Mouse (Mus musculus) neural tube, embryonic 12.5 days (tissue): Measurements from ENCODE around the gene Alkbh8. TPM values are rescaled to one million over a fixed set of nuclear protein-coding genes. Genes with fewer than 3 reads are reported as not detected.
"Not testable (repeated sequence)": the region's sequence is repeated elsewhere in the genome, so short reads cannot be mapped to it uniquely, and the experiment has no call there.

Source experiments
- ATAC-seq: fragments of 200-750 bp; cut with Nextera tagmentation; 2 replicates; pipeline ENCODE4 v1.8.0; 2017; ENCODE audit warnings: low read depth, mild to moderate bottlenecking, moderate TSS enrichment, moderate library complexity; ENCODE audit not compliant: low FRiP score
- H3K27ac ChIP-seq: fragments of 300-500 bp; sonication (generic); 2 replicates; pipeline ENCODE4 v1.5.1; 2016
- H3K27me3 ChIP-seq: fragments of 300-500 bp; sonication (generic); replicated peaks from 2 replicates; pipeline ENCODE4 v1.6.1; 2016; ENCODE audit warnings: mild to moderate bottlenecking
- H3K36me3 ChIP-seq: fragments of 300-500 bp; sonication (generic); 2 replicates; pipeline ENCODE4 v1.6.1; 2016; ENCODE audit warnings: mild to moderate bottlenecking
- H3K4me1 ChIP-seq: fragments of 300-500 bp; sonication (generic); 2 replicates; pipeline ENCODE4 v1.6.1; 2016
- H3K4me2 ChIP-seq: fragments of 300-500 bp; sonication (generic); replicated peaks from 2 replicates; pipeline ENCODE4 v1.6.1; 2016; ENCODE audit warnings: mild to moderate bottlenecking
- H3K4me3 ChIP-seq: fragments of 300-500 bp; sonication (generic); 2 replicates; pipeline ENCODE4 v1.5.1; 2016
- H3K9ac ChIP-seq: fragments of 300-500 bp; sonication (generic); 2 replicates; pipeline ENCODE4 v1.6.1; 2016; ENCODE audit warnings: mild to moderate bottlenecking
- H3K9me3 ChIP-seq: fragments of 300-500 bp; sonication (generic); 2 replicates; pipeline ENCODE4 v1.6.1; 2016; ENCODE audit warnings: mild to moderate bottlenecking
- WGBS: fragments of 180-500 bp; shearing (Covaris S2); methylation state at CpG from one replicate; pipeline ENCODE4 v1.1.7; 2016; 5-methylcytosine and 5-hydroxymethylcytosine counted together
- polyA plus RNA-seq: library from polyadenylated mRNA; unstranded; fragments of >200 nt; fragmentation: Nextera tagmentation; extraction: Ambion mirVana; gene quantifications from 2 replicates; pipeline ENCODE4 v1.2.1, GENCODE M21; 2016

Gene Alkbh8
- polyA plus RNA-seq, 1 experiment from 2014 or later: 50.7 TPM

- Histone ChIP-seq H3K9ac (peak within 1 kb of the TSS; percentile 52), H3K4me3 (peak within 1 kb of the TSS; percentile 46), H3K27me3 (no peaks in the 10 kb centered on the region), H3K27ac (no peak within 1 kb of the TSS), H3K4me2 (peak within 1 kb of the TSS; percentile 67), H3K36me3 (no peaks in the 10 kb centered on the region), H3K4me1 (no peaks in the 10 kb centered on the region), H3K9me3 (no peaks in the 10 kb centered on the region)
- ATAC-seq: peak; percentile 93
- WGBS: under 1% methylated on average over 28 of the region's 28 CpGs
These were observed 68.6 kb downstream of the Alkbh8 start, which contains the start of gene Cwf19l2 for GRCm38 (mm10) chr9:3403251-3404208. TSS of gene Cwf19l2 (plus strand) at chr9:3403592.

GRCm38 (mm10) chr9:3404372-3404771, 69.4 kb downstream of the Alkbh8 start:
- H3K4me1 ChIP-seq: no peaks in the 10 kb centered on the region
- H3K36me3 ChIP-seq: no peaks in the 10 kb centered on the region
- peak overlapping the region; percentile 67 for H3K4me2 ChIP-seq
- H3K27me3 ChIP-seq: no peaks in the 10 kb centered on the region
- WGBS: 4% methylated on average over 13 of the region's 13 CpGs
- no peak overlapping the region for H3K27ac ChIP-seq
- H3K4me3 ChIP-seq: peak overlapping the region; percentile 46
- peak overlapping the region; percentile 52 for H3K9ac ChIP-seq
- ATAC-seq: peak; percentile 27; the same call in 1 of the 2 replicates
- no peaks in the 10 kb centered on the region for H3K9me3 ChIP-seq

- WGBS: 84% methylated on average over 6 of the region's 6 CpGs
- ATAC-seq, H3K36me3 ChIP-seq: not testable (repeated sequence)
These were observed 104.8 kb downstream of the Alkbh8 start for GRCm38 (mm10) chr9:3439555-3440300.

More at GRCm38 (mm10) chr9:3439555-3440300, 104.8 kb downstream of the Alkbh8 start:
- not testable (repeated sequence) for H3K27ac ChIP-seq, H3K9ac ChIP-seq, H3K4me1 ChIP-seq, H3K9me3 ChIP-seq, H3K4me2 ChIP-seq, H3K27me3 ChIP-seq, H3K4me3 ChIP-seq

Other genes with a start within 250 kb of the Alkbh8 start
- gene Cwf19l2, start 68.5 kb downstream of the Alkbh8 start, polyA plus RNA-seq: 14.5 and 15.7 TPM in 2 replicates
- 2.2 and 2.7 TPM in 2 replicates for gene Gucy1a2, start 197.6 kb downstream of the Alkbh8 start, polyA plus RNA-seq